Mouse (Mus musculus): ENCODE measurements around the gene Phf20. TPM values are rescaled to one million over a fixed set of nuclear protein-coding genes. Genes with fewer than 3 reads are reported as not detected.

Gene Phf20
- polyA plus RNA-seq, 1 experiment from 2014 or later: 46.5 TPM

- Histone ChIP-seq H3K4me1 (ENCODE audit: control insufficient read depth, insufficient read depth, low read length) (no peaks in the 10 kb centered on the region), H3K36me3 (ENCODE audit: control insufficient read depth, insufficient read depth) (no peaks in the 10 kb centered on the region), H3K4me2 (ENCODE audit: low read depth, low read length) (no peak overlapping the region), H3K4me3 (ENCODE audit: low read length) (no peak overlapping the region), H3K27ac (ENCODE audit: low read length) (no peak overlapping the region), H3K9me3 (replicated peaks; ENCODE audit: control insufficient read depth, low read length) (no peaks in the 10 kb centered on the region), H3K27me3 (ENCODE audit: control insufficient read depth, insufficient read depth, low read length) (no peaks in the 10 kb centered on the region), H3K9ac (ENCODE audit: low read length) (no peak overlapping the region)
- 82% methylated on average over 7 of the region's 7 CpGs for WGBS
- ATAC-seq (replicated peaks; ENCODE audit: extremely low read depth, insufficient read depth, low FRiP score): no peak
Measured at GRCm38 (mm10) chr2:156356031-156356430, 159.8 kb downstream of the Phf20 start.

Small RNA genes lying within 50 kb of the gene (microRNA-seq; reads per million reads assigned to microRNA genes)
- not detected for gene Gm22759

Other genes with a start within 250 kb of the Phf20 start
- gene Cep250, start 240.0 kb upstream of the Phf20 start, polyA plus RNA-seq (2015; fragmentation: Nextera tagmentation; extraction: Ambion mirVana): 6.9 and 9.9 TPM in 2 replicates
- gene 6430550D23Rik, start 188.5 kb upstream of the Phf20 start, polyA plus RNA-seq (2015; fragmentation: Nextera tagmentation; extraction: Ambion mirVana): 0.96 and 1.1 TPM in 2 replicates
- gene Ergic3, start 188.4 kb upstream of the Phf20 start, polyA plus RNA-seq (2015; fragmentation: Nextera tagmentation; extraction: Ambion mirVana): 143 and 162 TPM in 2 replicates
- not detected in 2 replicates for gene Fer1l4, start 143.5 kb upstream of the Phf20 start, polyA plus RNA-seq (2015; fragmentation: Nextera tagmentation; extraction: Ambion mirVana)
- gene Spag4, start 131.3 kb upstream of the Phf20 start, polyA plus RNA-seq (2015; fragmentation: Nextera tagmentation; extraction: Ambion mirVana): 1.4 and 1.6 TPM in 2 replicates
- gene Cpne1, start 84.5 kb upstream of the Phf20 start, polyA plus RNA-seq (2015; fragmentation: Nextera tagmentation; extraction: Ambion mirVana): 27.9 and 29.2 TPM in 2 replicates
- 17.7 and 20.7 TPM in 2 replicates for gene Rbm12, start 84.5 kb upstream of the Phf20 start, polyA plus RNA-seq (2015; fragmentation: Nextera tagmentation; extraction: Ambion mirVana)
- gene Gm28036, start 69.4 kb upstream of the Phf20 start, polyA plus RNA-seq (2015; fragmentation: Nextera tagmentation; extraction: Ambion mirVana): 10.8 and 14.1 TPM in 2 replicates
- 338 and 361 TPM in 2 replicates for gene Romo1, start 52.4 kb upstream of the Phf20 start, polyA plus RNA-seq (2015; fragmentation: Nextera tagmentation; extraction: Ambion mirVana)
- 70.3 and 75.0 TPM in 2 replicates for gene Nfs1, start 52.3 kb upstream of the Phf20 start, polyA plus RNA-seq (2015; fragmentation: Nextera tagmentation; extraction: Ambion mirVana)
- 355 and 375 TPM in 2 replicates for gene Rbm39, start 16.2 kb upstream of the Phf20 start, polyA plus RNA-seq (2015; fragmentation: Nextera tagmentation; extraction: Ambion mirVana)
- gene Cnbd2, start 115.8 kb downstream of the Phf20 start, polyA plus RNA-seq (2015; fragmentation: Nextera tagmentation; extraction: Ambion mirVana): 2.2 and 2.7 TPM in 2 replicates
- 45.3 and 48.2 TPM in 2 replicates for gene Scand1, start 116.2 kb downstream of the Phf20 start, polyA plus RNA-seq (2015; fragmentation: Nextera tagmentation; extraction: Ambion mirVana)
- gene Epb41l1, start 224.4 kb downstream of the Phf20 start, polyA plus RNA-seq (2015; fragmentation: Nextera tagmentation; extraction: Ambion mirVana): 0.76 and 0.94 TPM in 2 replicates